Mouse (Mus musculus): Measurements from ENCODE around the gene Thumpd2. TPM values are rescaled to one million over a fixed set of nuclear protein-coding genes. Genes with fewer than 3 reads are reported as not detected.

Gene Thumpd2
- total RNA-seq, 2 experiments from 2014 or later: 2.4 to 3.0 TPM

DNA sequence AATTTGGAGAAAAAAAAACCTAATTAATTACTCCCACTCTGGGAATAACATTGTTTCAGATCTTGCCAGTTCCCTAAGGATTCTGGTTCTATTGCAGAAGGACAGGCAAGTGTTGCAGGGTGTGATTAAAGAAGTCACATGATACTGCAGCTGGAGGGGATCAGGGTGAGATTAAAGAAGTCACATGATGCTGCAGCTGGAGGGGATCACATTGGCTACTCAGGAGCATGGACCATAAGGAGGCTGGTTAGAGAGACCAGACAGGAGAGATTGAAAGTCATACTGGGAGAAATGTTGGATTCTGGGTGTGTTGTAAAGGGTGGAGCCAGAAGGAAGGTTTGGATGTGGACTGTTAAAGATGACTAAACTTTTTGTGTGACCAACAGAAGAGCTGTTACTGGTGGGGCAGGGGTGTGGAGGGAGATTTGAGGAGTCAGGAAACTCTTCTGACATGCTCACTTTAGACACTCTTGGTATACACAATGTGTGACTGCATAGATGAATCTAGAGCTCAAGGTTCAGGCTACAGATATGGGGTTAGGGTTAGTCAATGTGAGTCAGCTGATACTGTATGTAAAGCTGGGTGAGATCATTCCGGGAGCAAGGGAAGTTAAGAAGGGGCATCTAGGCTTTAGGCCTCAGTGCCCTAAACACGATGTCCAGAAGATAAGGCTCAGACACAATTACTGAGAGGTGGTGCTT is 26.0 kb downstream of the Thumpd2 start:
- no peak for DNase-seq
- intact Hi-C loops (cut with DNase I): no loop called here

DNA sequence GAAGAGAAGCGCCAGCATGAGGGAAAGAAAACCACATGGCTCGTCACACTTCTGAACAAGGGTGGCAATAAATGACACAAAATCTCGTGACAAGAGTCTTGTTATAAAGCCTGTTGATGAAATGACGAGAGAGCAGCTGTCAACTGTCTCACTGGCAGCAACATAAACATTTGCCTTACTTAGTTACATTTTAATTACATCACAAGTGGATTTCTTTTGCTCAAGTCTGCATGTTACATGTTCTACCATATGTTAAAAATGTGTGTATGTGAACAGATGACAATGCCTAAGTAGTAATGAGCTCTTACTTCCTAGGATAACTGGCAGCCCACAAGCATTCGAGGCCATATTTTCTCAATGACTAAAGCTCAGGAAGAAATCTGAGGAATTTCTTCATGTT is 29.5 kb downstream of the Thumpd2 start:
- intact Hi-C loops (cut with DNase I): no loop called here
- DNase-seq: no peak

DNA sequence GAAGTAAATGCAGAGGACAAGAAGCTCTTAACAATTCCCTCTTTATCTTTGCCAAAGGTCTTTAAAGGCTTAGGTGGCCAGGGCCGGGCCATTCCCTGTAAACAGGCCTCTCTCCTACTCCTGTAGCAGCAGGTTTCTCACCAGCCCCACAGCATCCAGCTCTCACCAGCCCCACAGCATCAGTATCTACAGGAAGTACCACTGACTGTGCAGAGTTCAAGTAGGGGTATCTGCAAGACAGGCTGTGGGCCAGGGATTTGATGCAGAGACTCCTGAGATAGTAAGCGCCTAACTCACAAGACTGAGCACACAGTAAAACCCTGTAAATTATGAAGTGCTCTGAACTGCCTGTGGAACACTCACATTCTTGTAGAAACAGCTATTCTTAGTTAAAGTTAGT is 31.9 kb downstream of the Thumpd2 start:
- DNase-seq: no peak
- intact Hi-C loops (cut with DNase I): no loop called here

DNA sequence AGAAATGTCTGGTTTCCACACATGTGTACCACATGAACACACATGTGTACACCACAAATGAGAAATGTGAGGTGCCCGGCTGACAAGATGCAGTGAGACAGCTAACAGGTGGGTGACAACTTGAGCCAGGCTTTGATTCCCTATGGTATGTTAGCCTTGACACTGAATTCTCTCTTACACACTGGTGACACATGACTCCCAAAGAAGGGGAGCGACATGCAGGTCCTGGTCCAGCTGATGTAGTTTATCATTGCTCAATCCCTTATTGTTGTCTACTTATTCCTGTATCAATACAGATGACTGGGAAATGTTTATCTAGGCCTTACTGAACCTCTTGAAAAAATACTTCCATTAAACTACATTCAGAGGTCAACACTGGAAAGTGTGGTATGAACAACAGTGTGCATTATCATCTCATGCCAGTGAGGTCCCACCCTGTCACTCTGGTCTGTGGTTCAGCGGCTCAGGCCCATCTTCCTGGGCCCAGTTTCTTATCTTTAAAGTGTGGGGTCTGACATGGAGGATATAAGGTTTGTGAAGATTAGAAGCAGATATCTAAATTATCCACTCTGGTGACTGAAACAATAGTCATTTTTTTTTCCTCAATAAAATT is 32.9 kb downstream of the Thumpd2 start:
- intact Hi-C loops (cut with DNase I): no loop called here
- no peak for DNase-seq

DNA sequence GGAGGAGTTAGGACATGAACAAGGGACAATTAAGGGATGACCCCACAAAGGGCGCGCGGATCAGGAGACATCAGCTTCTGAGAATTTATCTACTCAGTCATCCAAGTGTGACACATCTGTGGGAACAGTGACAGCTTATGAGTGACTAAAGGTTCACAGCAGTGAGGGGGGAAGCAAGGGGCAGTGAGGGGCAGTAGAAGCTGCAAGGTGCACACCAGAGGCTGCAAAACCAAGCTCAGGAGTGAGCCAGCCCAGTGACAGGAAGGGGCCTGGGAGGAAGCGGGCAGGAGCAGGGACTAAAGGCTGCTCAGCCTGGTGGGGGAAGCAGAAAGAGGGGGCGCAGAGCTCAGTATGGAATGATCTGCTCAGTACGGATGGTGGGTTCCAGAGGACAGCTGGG is 37.6 kb downstream of the Thumpd2 start:
- intact Hi-C loops (cut with DNase I): no loop called here
- DNase-seq: no peak

DNA sequence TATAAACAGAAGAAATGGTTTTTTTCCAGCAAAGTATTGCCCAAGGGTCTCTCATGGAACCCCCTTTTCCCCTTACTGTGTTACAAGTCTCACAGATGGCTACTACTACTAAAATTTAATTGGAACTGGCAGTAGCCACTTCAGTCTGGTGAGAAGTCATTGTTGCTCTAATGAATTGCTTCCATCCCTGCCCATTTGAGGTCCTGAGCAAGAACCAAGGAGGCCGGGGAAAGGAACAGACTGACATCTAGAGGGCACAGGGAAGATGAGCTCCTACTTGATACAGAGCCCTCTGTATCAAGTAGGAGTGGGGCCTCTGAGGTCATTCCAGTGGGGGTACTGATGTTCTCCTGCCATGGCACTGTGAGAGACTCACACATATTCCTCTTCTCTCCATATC is 47.8 kb downstream of the Thumpd2 start:
- intact Hi-C loops (cut with DNase I): loop anchor here (5.0 kb wide), 1 partner anchor 400 kb away; no protein-coding TSS in a partner anchor
- DNase-seq: no peak

DNA sequence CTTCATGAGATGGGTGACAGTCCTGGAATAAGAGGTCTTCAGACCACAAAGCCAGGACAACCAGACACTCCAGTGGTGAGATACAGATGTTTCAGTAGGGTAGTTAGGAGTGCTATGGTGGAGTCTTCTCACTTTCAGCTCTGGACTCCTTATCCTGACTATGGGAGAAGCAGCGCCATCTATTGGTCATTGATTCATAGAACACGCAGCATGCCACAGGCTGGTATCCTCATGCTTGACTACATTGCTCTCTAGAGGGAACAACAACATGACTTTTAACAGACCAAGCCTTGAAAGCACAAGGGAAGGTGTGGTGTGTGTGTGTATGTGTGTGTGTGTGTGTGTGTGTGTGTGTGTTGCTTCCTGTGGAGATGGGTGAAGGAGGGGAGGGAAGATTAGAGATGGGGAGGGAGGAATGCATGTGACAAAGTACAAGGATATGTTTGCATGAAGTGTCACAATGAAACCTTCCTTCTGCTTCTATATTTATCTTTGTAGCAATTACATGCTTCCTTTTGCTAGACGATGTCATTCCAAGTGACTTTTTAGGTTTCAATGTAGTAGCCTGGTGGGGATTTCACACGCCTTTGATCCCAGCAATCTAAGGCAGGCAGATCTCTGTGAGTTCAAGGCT is 49.0 kb downstream of the Thumpd2 start:
- DNase-seq: peak in 1 of 2 experiments; percentile 10
- intact Hi-C loops (cut with DNase I): loop anchor here (5.0 kb wide), 1 partner anchor 399 kb away; no protein-coding TSS in a partner anchor

DNA sequence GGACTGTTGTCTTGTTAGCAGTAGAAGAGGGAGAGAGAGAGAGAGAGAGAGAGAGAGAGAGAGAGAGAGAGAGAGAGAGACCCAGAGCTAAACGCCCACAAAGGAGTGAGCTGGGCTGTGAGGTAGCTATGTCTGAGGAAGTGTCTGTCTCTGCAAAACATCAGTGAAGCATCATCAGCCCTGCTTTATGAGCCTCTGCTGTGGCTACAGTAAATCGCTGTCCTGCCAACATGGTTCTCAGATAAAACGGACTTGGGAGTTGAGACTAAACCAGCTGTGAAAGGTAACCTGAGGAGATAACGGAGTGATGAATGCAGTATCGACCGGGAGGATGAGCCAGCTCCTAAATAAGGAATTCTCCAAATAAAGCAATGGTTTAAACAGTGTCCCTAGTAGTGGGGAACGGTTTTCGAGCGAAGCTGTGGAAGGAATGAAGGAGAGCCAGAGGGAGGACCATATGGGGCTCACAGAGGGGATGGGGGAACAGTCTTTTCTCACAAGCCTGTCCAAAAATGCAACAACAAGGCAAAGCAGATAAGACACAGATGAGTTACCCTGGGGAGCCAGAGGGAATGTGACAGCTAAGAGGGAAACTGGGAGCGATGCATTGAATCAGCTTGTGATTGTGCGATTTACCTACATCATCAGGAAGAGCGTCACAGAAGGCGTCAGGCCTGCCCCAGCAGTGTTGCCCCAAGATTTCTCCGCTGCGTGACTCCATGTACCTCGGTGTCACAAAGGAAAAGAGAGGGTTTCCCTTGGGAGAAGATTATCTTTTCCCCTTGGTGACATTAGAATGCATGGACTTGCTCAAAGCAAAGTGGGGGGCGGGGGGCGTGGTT is 53.8 kb downstream of the Thumpd2 start:
- intact Hi-C loops (cut with DNase I): no loop called here
- DNase-seq: no peak

DNA sequence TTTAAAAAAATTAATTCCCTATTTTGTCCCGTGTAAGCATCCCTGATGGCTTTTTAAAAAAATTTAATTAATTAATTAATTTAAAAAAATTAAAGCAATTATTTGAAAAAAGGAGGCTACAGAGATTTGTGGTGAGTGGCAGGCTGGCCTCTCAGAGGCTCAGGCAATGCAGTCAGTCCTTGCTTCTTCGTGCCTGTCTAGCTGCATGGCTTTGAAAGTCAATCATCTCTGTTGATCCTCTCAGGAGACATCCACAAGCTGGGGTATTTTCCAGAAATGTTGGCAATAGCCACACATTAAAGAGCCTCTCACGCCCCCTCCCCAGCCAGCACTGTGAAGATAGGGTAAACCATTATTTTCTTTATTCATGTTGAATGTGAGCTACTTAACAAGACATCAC is 54.7 kb downstream of the Thumpd2 start:
- DNase-seq: no peak
- intact Hi-C loops (cut with DNase I): no loop called here

DNA sequence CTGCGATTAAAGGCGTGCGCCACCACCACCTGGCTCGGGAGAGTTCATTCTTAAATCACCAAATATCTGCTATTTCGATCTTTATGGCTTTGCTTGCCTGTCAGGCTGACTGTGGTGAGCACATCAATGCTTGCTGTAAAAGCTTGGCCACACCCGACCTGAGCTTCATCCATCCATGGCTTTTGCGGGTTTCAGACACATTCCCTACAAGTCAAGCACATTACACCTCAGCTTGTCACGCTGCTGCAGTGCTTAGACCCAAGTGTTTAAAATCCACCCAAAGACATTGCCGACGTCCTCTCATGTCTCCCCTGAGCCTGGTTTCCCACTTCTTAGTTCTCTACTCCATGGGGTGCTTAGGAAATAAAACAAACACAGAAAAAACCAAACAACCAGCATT is 55.8 kb downstream of the Thumpd2 start:
- DNase-seq: no peak
- intact Hi-C loops (cut with DNase I): no loop called here

DNA sequence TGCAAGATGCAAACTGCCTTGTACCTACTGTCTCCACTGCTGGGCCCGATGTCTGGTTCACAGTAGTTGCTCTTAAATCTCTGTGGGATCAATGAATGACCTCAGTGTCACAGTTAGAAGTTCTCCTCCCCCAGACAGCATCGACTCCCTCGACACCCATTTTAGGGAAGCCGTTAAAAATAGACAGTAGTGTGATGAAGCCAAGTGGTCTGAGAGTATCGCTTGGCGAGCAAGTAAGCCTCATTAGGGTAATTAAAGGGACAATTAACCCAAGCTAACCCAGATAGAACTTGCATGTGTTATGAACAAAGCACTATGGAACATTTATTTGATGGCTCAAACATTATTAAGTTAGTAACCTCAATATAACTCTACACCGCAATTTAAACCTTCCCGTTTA is 59.6 kb downstream of the Thumpd2 start:
- intact Hi-C loops (cut with DNase I): no loop called here

DNA sequence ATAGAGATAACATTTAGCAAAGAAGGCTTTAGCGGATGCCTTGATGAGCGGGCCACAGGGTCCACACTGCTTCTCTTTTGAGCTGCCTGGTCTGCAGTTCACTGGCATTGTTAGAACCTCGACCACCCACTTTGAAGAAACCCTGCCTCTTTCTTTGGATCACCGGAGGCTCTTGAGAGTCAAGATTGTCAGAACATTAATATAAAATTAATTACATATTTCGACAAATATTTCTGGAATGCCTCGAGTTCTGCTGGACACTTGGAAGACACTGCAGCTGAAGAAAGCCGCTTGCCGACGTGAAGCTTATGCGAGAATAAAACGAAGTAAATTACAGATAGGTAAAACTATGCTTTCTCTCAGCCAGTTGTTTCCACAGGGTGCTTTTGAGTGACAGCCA is 60.4 kb downstream of the Thumpd2 start:
- intact Hi-C loops (cut with DNase I): no loop called here
- no peak for DNase-seq

More for the DNA sequence above, 59.6 kb downstream of the Thumpd2 start:
- no peak for DNase-seq

DNA sequence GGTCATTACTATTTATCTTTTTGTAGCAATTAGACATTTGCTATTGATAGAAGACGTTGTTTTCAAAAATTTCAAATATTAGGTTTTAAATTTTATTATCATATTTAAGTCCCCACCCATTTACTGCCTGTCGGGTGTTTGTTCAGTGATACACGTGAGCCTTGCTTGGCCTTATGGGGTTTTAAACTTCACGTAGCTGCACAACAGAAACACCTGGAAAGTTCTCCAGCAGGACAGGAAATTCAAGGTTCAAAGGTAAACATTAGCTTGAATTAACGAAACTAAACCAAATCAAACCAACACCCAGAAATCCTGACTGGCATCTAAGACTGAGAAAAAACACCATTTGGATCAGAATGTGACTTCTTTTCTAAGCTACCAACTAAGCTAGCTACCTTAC is 62.8 kb downstream of the Thumpd2 start:
- no peak for DNase-seq
- intact Hi-C loops (cut with DNase I): no loop called here

DNA sequence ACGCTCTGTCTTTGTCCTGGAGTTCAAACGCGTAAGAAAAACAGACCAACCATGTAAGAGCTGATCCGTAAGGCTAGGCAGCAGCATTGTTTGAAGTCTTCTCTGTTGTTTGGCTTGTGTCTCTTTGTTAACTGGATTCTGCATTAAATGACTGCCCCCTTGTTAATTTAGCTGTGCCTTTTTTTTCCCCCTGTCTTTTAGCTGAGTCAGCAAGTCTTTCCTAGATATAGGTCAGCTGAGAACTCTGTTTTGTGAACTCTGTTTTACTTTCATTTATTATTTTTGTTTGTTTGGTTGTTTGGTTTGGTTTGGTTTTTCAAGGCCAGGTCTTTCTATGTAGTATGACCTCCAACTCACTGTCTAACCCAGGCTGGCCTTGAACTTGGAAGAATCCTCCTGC is 63.2 kb downstream of the Thumpd2 start:
- intact Hi-C loops (cut with DNase I): no loop called here

DNA sequence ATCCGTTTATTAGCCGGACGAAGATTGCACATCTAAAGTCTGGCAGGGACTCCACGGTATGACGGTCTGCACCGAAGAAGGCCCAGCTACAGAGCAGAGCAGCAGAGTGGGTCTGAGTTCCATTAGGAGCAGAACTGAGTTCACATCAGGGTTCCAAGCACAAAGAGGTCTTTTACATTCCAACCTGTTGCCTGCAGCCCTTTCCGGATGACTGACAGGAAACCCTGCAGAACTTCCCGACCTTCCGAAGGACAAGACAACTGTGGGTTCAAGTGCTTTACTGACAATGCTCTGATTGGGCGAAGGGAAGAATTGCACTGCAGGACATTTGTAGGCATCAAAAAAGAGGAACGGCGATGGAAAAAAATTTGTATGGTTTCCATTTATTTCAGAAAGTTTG is 63.9 kb downstream of the Thumpd2 start:
- intact Hi-C loops (cut with DNase I): no loop called here
- DNase-seq: no peak

More for the DNA sequence above, 63.2 kb downstream of the Thumpd2 start:
- no peak for DNase-seq

DNA sequence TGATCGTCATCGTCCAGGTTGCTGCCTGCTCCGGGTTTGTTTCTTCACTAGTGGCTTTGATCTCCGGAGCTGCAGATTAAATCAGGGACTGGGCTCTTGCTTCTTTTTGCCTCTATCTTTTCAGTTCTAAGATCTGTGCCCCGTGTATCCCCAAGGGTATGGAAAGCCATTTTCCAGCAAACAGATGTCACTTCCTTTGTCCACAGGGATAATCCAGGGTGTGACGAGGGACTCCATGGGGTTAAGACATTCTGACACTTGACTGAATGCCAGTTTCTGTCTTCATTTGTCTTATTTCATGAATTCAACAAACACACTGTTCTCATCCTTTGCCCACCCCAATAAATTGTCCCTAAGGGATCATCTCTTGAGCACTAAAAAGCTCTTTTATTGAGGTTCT is 65.9 kb downstream of the Thumpd2 start:
- DNase-seq: no peak
- intact Hi-C loops (cut with DNase I): no loop called here

DNA sequence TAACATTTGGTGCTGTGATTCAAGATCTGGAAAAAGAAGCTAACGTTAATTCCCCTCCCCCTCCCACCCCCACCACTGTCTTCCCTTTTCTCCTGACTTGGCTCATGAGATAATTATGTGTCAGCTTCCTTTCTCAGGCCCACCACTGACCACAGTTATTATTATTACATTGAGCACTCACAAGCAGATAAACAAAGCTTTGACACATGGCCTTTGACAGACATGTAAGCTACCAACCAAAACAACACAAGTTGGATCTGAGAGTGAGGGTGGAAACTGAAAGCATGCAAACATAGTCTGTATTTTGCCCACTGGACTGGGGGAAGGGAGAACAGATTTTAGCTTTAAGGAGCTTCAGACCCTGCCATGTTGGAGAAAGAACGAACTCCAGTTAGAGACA is 67.7 kb downstream of the Thumpd2 start:
- intact Hi-C loops (cut with DNase I): no loop called here
- no peak for DNase-seq

DNA sequence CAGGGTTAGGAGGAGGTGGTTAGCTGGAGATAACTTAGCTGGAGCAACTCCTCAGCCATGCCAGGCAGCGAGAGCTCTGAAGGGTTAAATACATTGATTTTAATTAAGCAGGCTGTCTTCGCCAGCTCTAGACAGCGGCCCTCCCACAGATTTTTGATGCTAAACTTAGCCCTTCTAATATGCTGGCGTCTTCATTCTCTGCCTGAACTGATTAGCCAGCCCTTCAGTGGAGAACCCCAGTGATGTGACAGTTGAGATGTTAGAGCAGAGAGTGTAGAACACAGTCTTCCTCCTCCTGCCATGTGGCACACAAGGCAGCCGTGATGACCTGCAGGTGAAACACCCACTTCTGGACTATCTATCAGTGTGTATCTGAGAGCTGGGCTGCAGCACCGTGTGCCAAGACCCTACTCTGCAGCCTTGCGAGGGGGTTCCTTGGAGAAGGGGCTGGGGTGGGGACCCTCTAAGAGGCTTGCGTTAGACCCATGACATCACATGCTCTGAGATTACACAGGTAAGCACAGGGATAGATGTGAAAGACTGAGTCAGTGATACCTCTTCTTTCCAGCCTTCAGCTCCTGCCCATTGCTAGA is 73.3 kb downstream of the Thumpd2 start:
- intact Hi-C loops (cut with DNase I): no loop called here
- DNase-seq: no peak

DNA sequence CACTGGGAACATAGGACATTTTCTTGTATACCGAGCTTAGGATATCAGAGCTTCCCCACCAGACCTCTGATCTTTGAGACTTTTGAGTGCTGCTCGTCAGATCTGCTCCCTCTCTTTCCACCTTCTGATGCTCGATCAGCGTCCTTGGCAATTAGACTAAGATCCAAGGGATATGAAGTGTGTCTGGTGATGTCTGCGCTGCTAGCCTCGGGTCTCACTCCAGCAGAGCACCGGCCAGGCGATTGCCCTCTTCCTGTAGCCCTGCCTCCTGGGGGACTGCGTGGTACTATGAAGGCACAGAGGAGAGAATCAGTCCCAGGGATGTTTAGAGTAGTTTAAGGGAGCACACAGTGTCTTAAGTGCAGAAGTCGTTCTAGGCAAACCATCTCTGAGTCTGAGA is 81.9 kb downstream of the Thumpd2 start:
- intact Hi-C loops (cut with DNase I): loop anchor here (5.0 kb wide), 3 partner anchors 106 to 361 kb away; no protein-coding TSS in a partner anchor
- DNase-seq: no peak

DNA sequence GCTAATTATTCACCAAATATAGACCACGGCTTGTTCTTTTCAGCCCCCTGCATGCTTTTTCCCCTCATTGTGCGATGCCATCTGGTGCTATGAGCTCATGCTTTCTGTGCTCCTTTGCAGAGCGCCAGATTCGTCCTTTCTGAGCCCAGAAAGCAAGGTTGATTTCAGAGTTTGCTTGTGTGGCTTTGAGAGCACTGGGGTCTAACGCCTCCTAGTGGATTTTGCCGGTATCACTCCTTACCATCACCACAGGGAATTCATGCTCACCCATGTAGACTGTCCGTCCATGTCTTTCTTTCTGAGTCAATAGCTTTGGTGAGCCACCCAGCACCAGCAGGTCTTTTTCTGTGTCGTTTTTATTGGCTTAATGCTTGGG is 82.5 kb downstream of the Thumpd2 start:
- intact Hi-C loops (cut with DNase I): loop anchor here (5.0 kb wide), 3 partner anchors 105 to 360 kb away; no protein-coding TSS in a partner anchor
- DNase-seq: peak; percentile 39 to 53

All from gastrocnemius, postnatal 36 days (tissue).